Mouse (Mus musculus) lung, embryonic 14.5 days (tissue): ENCODE measurements around the gene Hist2h3c2. TPM values are rescaled to one million over a fixed set of nuclear protein-coding genes. Genes with fewer than 3 reads are reported as not detected.
"Not testable (repeated sequence)": the region's sequence is repeated elsewhere in the genome, so short reads cannot be mapped to it uniquely, and the experiment has no call there.

Source experiments
- ATAC-seq: fragments of 200-750 bp; cut with Nextera tagmentation; 2 replicates; pipeline ENCODE4 v1.8.0; 2017; ENCODE audit warnings: mild to moderate bottlenecking, moderate TSS enrichment, moderate library complexity; ENCODE audit not compliant: insufficient read depth
- DNase-seq: peaks from one replicate; pipeline ENCODE4 v3.0.0-alpha.2; 2015
- H3K27ac ChIP-seq: fragments of 300-500 bp; sonication (generic); 2 replicates; pipeline ENCODE4 v1.5.1; 2014; ENCODE audit warnings: low read depth, mild to moderate bottlenecking, moderate library complexity
- H3K27me3 ChIP-seq: fragments of 300-500 bp; sonication (generic); 2 replicates; pipeline ENCODE4 v1.6.1; 2014; ENCODE audit warnings: low read length, control low read depth; ENCODE audit not compliant: insufficient read depth
- H3K36me3 ChIP-seq: fragments of 300-500 bp; sonication (generic); 2 replicates; pipeline ENCODE4 v1.6.1; 2014; ENCODE audit warnings: control low read depth; ENCODE audit not compliant: insufficient read depth
- H3K4me1 ChIP-seq: fragments of 300-500 bp; sonication (generic); 2 replicates; pipeline ENCODE4 v1.6.1; 2014; ENCODE audit warnings: antibody characterized with exemption, control low read depth; ENCODE audit not compliant: insufficient read depth
- H3K4me2 ChIP-seq: fragments of 300-500 bp; sonication (generic); 2 replicates; pipeline ENCODE4 v1.6.1; 2014; ENCODE audit warnings: mild to moderate bottlenecking
- H3K4me3 ChIP-seq: fragments of 300-500 bp; sonication (generic); 2 replicates; pipeline ENCODE4 v1.5.1; 2014; ENCODE audit warnings: low read depth, low read length
- H3K9ac ChIP-seq: fragments of 300-500 bp; sonication (generic); 2 replicates; pipeline ENCODE4 v1.6.1; 2014
- H3K9me3 ChIP-seq: fragments of 300-500 bp; sonication (generic); 2 replicates; pipeline ENCODE4 v1.6.1; 2016; ENCODE audit warnings: low read depth, low read length, control low read depth
- CTCF ChIP-seq: IDR thresholded peaks from 2 replicates; pipeline ENCODE4 v1.5.1; 2016; ENCODE audit warnings: antibody characterized with exemption, low read depth
- WGBS: fragments of 180-500 bp; shearing (Covaris S2); extraction: QIAGEN DNeasy Blood & Tissue Kit; methylation state at CpG from one replicate; pipeline ENCODE4 v1.1.7; 2014; 5-methylcytosine and 5-hydroxymethylcytosine counted together
- polyA plus RNA-seq: library from polyadenylated mRNA; unstranded; fragments of >200 nt; fragmentation: Nextera tagmentation; extraction: Ambion mirVana; gene quantifications from 2 replicates; pipeline ENCODE4 v1.2.1, GENCODE M21; 2014

The Hist2h3c2 gene
- polyA plus RNA-seq, 1 experiment from 2014 or later, result 14.4 TPM

- ATAC-seq, result no peak
These were observed 29.7 kb downstream of the Hist2h3c2 start for GRCm38 (mm10) chr3:96209242-96209641.

GRCm38 (mm10) chr3:96207819-96208218 lies 31.1 kb downstream of the Hist2h3c2 start:
- H3K4me2 ChIP-seq, result no peak overlapping the region
- 0 out of 2 replicates have a peak, but pooled peaks cover 3% of the 10 kb centered on the region for H3K27me3 ChIP-seq
- no peaks in the 10 kb centered on the region for H3K4me1 ChIP-seq
- H3K9ac ChIP-seq, result no peak overlapping the region
- ATAC-seq, result no peak
- DNase-seq, result no peak
- H3K4me3 ChIP-seq, result no peak overlapping the region
- H3K9me3 ChIP-seq, result no peaks in the 10 kb centered on the region
- H3K27ac ChIP-seq, result no peak overlapping the region
- 67% methylated on average over 3 of the region's 3 CpGs for WGBS
- TF ChIP-seq CTCF, result 0 out of 2 replicates have a peak, but pooled peaks have one; percentile 9
- no peaks in the 10 kb centered on the region for H3K36me3 ChIP-seq

More at GRCm38 (mm10) chr3:96209242-96209641, 29.7 kb downstream of the Hist2h3c2 start:
- H3K4me1 ChIP-seq, result no peaks in the 10 kb centered on the region
- 0 out of 2 replicates have a peak, but pooled peaks cover 3% of the 10 kb centered on the region for H3K27me3 ChIP-seq
- no peaks in the 10 kb centered on the region for H3K36me3 ChIP-seq
- no peak overlapping the region for H3K4me3 ChIP-seq
- no peak overlapping the region for H3K9ac ChIP-seq
- WGBS, result 21% methylated on average over 15 of the region's 15 CpGs
- peak; percentile 28 for DNase-seq
- no peak overlapping the region for H3K4me2 ChIP-seq
- H3K27ac ChIP-seq, result no peak overlapping the region
- peak; percentile 37 for TF ChIP-seq CTCF
- H3K9me3 ChIP-seq, result no peaks in the 10 kb centered on the region

GRCm38 (mm10) chr3:96199731-96200130 lies 39.2 kb downstream of the Hist2h3c2 start:
- Histone ChIP-seq H3K36me3 (0 out of 2 replicates have a peak, but pooled peaks cover 4% of the 10 kb centered on the region), H3K9me3 (no peaks in the 10 kb centered on the region), H3K27me3 (no peaks in the 10 kb centered on the region), H3K4me2 (no peak overlapping the region), H3K27ac (no peak overlapping the region), H3K4me3 (no peak overlapping the region), H3K9ac (no peak overlapping the region), H3K4me1 (peaks cover 10% of the 10 kb centered on the region; the same call in 1 of the 2 replicates)
- no peak for TF ChIP-seq CTCF
- 24% methylated on average over 2 of the region's 2 CpGs for WGBS
- no peak for DNase-seq
- ATAC-seq, result no peak

- not testable (repeated sequence) for DNase-seq, H3K9me3 ChIP-seq, H3K27ac ChIP-seq, ATAC-seq, H3K4me3 ChIP-seq, H3K27me3 ChIP-seq, H3K9ac ChIP-seq, H3K4me1 ChIP-seq, H3K36me3 ChIP-seq
- WGBS, result 26% methylated on average over 6 of the region's 8 CpGs
- peak overlapping the region; percentile 98 for H3K4me2 ChIP-seq
These were observed 40.2 kb downstream of the Hist2h3c2 start for GRCm38 (mm10) chr3:96198601-96199251.

GRCm38 (mm10) chr3:96198181-96198580 lies 40.7 kb downstream of the Hist2h3c2 start:
- TF ChIP-seq CTCF, result no peak
- 3% methylated on average over 6 of the region's 6 CpGs for WGBS
- Histone ChIP-seq H3K36me3 (0 out of 2 replicates have a peak, but pooled peaks cover 4% of the 10 kb centered on the region), H3K4me2 (peak overlapping the region; percentile 98), H3K27ac (0 out of 2 replicates have a peak overlapping the region, but pooled peaks have one; percentile 33), H3K4me3 (peak overlapping the region; percentile 67), H3K9me3 (no peaks in the 10 kb centered on the region), H3K9ac (peak overlapping the region; percentile 27), H3K4me1 (peaks cover 10% of the 10 kb centered on the region; the same call in 1 of the 2 replicates), H3K27me3 (no peaks in the 10 kb centered on the region)
- ATAC-seq (peak; percentile 9; the same call in 1 of the 2 replicates), DNase-seq (no peak)

GRCm38 (mm10) chr3:96197129-96197749 lies 41.7 kb downstream of the Hist2h3c2 start:
- peak overlapping the region; percentile 98 for H3K4me2 ChIP-seq
- peaks cover 10% of the 10 kb centered on the region; the same call in 1 of the 2 replicates for H3K4me1 ChIP-seq
- WGBS, result under 1% methylated on average over 50 of the region's 50 CpGs
- H3K36me3 ChIP-seq, result 0 out of 2 replicates have a peak, but pooled peaks cover 4% of the 10 kb centered on the region
- ATAC-seq, result peak; percentile 94
- DNase-seq, result peak; percentile 96
- no peaks in the 10 kb centered on the region for H3K27me3 ChIP-seq
- H3K27ac ChIP-seq, result peak overlapping the region; percentile 97
- H3K9me3 ChIP-seq, result no peaks in the 10 kb centered on the region
- TF ChIP-seq CTCF, result peak; percentile 28
- H3K9ac ChIP-seq, result peak overlapping the region; percentile 89
- peak overlapping the region; percentile 67 for H3K4me3 ChIP-seq
